Mouse (Mus musculus) cerebellum, postnatal 4 days (tissue): ENCODE measurements around the gene Pde4b.

Experiments
- DNase-seq, 2 experiments: peaks; one replicate each; pipeline ENCODE4 v3.0.0; 2022; ENCODE audit warnings: low spot score in 2 of 2, mixed read lengths in 1 of 2

Gene Pde4b

GRCm38 (mm10) chr4:102397334-102397733 is 310.0 kb downstream of the Pde4b start:
- no peak for DNase-seq

- no peak for DNase-seq
These were observed 311.2 kb downstream of the Pde4b start for GRCm38 (mm10) chr4:102398512-102398911.

- no peak for DNase-seq
These were observed 319.5 kb downstream of the Pde4b start for GRCm38 (mm10) chr4:102406848-102407247.

- DNase-seq, result no peak
These were observed 320.8 kb downstream of the Pde4b start for GRCm38 (mm10) chr4:102408132-102408531.

GRCm38 (mm10) chr4:102408938-102409337 is 321.6 kb downstream of the Pde4b start:
- DNase-seq, result no peak

GRCm38 (mm10) chr4:102413101-102413500 is 325.8 kb downstream of the Pde4b start:
- DNase-seq, result no peak

- DNase-seq, result peak in 1 of 2 experiments; percentile 25
These were observed 326.5 kb downstream of the Pde4b start for GRCm38 (mm10) chr4:102413794-102414193.

- DNase-seq, result no peak
These were observed 327.3 kb downstream of the Pde4b start for GRCm38 (mm10) chr4:102414610-102415009.

- no peak for DNase-seq
These were observed 333.6 kb downstream of the Pde4b start for GRCm38 (mm10) chr4:102420794-102421397.

GRCm38 (mm10) chr4:102421398-102421859 is 334.1 kb downstream of the Pde4b start:
- peak; percentile 4 to 27 for DNase-seq

GRCm38 (mm10) chr4:102424104-102424503 is 336.8 kb downstream of the Pde4b start:
- no peak for DNase-seq

GRCm38 (mm10) chr4:102425422-102425821 is 338.1 kb downstream of the Pde4b start:
- DNase-seq, result no peak

- no peak for DNase-seq
These were observed 342.5 kb downstream of the Pde4b start for GRCm38 (mm10) chr4:102429730-102430341.

GRCm38 (mm10) chr4:102432040-102432782 is 344.9 kb downstream of the Pde4b start:
- no peak for DNase-seq

- DNase-seq, result peak in 1 of 2 experiments; percentile 10
These were observed 352.2 kb downstream of the Pde4b start for GRCm38 (mm10) chr4:102439401-102440118.

GRCm38 (mm10) chr4:102440119-102440481 is 352.8 kb downstream of the Pde4b start:
- no peak for DNase-seq

- no peak for DNase-seq
These were observed 356.2 kb downstream of the Pde4b start for GRCm38 (mm10) chr4:102443533-102443932.

- DNase-seq, result no peak
These were observed 357.2 kb downstream of the Pde4b start for GRCm38 (mm10) chr4:102444501-102444900.

- DNase-seq, result no peak
These were observed 359.0 kb downstream of the Pde4b start for GRCm38 (mm10) chr4:102446160-102446945.

GRCm38 (mm10) chr4:102456426-102456825 is 369.1 kb downstream of the Pde4b start:
- DNase-seq, result no peak
